ENCODE assay signal across 35 mouse cellular contexts in the genomic region with DNA sequence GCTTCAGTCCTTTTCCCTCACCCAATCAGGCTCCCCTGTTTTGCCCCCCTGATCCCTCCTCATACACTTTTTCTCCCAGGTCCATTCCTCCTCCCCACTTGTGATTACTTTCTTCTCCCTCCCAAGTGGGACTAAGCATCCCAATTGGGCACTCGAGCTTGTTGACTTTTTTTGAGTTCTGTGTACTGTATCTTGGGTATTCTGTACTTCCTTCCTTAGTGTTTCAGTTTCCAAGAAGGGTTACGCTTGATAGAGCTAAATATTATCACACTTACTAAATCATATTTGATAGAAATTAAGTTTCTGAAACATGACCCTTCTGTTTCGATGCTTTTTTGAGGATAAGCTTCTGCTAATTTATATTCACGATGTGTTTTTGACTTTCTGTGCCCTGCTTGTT.
"Had no signal": no experiment of that assay in that cellular context is flagged by ENCODE, and none has a peak within 500 bp of the region (broad histone marks: within the 10 kb centered on the region; RNA-seq: fewer than 3 reads in every experiment).

No protein-coding gene starts in this region.

- H3K4me2 ChIP-seq: heart, embryonic 11.5 days; heart, embryonic 12.5 days; heart, embryonic 13.5 days; heart, embryonic 15.5 days; hindbrain, embryonic 12.5 days; hindbrain, embryonic 13.5 days; hindbrain, embryonic 14.5 days; hindbrain, embryonic 15.5 days; intestine, embryonic 15.5 days; kidney, embryonic 15.5 days had no signal

- H3K36me3 ChIP-seq: heart, embryonic 10.5 days; heart, embryonic 12.5 days; heart, embryonic 13.5 days; heart, embryonic 15.5 days; hindbrain, embryonic 10.5 days; hindbrain, embryonic 12.5 days; hindbrain, embryonic 13.5 days; hindbrain, embryonic 15.5 days; intestine, embryonic 15.5 days; kidney, embryonic 15.5 days had no signal

- DNase-seq: heart, adult 2 months; heart, postnatal 10 days; heart, postnatal 14 days; heart, postnatal 36 days; heart, postnatal 4 days; kidney, adult 11 months; kidney, adult 18-20 months; kidney, adult 2 months; kidney, adult 8-10 months; kidney, adult 9 months; kidney, postnatal 10 days; kidney, postnatal 14 days; kidney, postnatal 25 days; kidney, postnatal 36 days; kidney, postnatal 4 days; layer of hippocampus, adult 9-11 months had no signal

- H3K9ac ChIP-seq: heart, embryonic 12.5 days; heart, embryonic 13.5 days; heart, embryonic 15.5 days; hindbrain, embryonic 12.5 days; hindbrain, embryonic 13.5 days; hindbrain, embryonic 14.5 days; hindbrain, embryonic 15.5 days; intestine, embryonic 15.5 days; kidney, embryonic 15.5 days had no signal

- ATAC-seq: hindbrain, embryonic 16.5 days; hindbrain, postnatal 0 days; inflammation-experienced regulatory T-cells, adult 6 months; intestine, embryonic 15.5 days; intestine, embryonic 16.5 days; intestine, postnatal 0 days had no signal

- H3K27ac ChIP-seq: heart, adult 2 months; heart, embryonic 10.5 days; heart, embryonic 13.5 days; heart, embryonic 15.5 days; hindbrain, embryonic 10.5 days; hindbrain, embryonic 12.5 days; hindbrain, embryonic 13.5 days; hindbrain, embryonic 14.5 days; hindbrain, embryonic 15.5 days; hindbrain, postnatal 0 days; intestine, embryonic 15.5 days; kidney, embryonic 15.5 days; kidney, postnatal 0 days; layer of hippocampus, adult 2 months had no signal

- H3K4me1 ChIP-seq: heart, embryonic 10.5 days; heart, embryonic 12.5 days; heart, embryonic 13.5 days; heart, embryonic 15.5 days; hindbrain, embryonic 10.5 days; hindbrain, embryonic 12.5 days; hindbrain, embryonic 13.5 days; hindbrain, embryonic 15.5 days; intestine, embryonic 15.5 days; kidney, embryonic 15.5 days had no signal

- H3K27me3 ChIP-seq: heart, embryonic 12.5 days; heart, embryonic 13.5 days; heart, embryonic 15.5 days; hindbrain, embryonic 12.5 days; hindbrain, embryonic 13.5 days; hindbrain, embryonic 15.5 days; intestine, embryonic 15.5 days; kidney, embryonic 15.5 days had no signal

- H3K4me3 ChIP-seq: heart, adult 2 months; heart, embryonic 10.5 days; heart, embryonic 12.5 days; heart, embryonic 13.5 days; heart, embryonic 15.5 days; hindbrain, embryonic 10.5 days; hindbrain, embryonic 12.5 days; hindbrain, embryonic 13.5 days; hindbrain, embryonic 15.5 days; intestine, embryonic 15.5 days; kidney, embryonic 15.5 days; layer of hippocampus, adult 2 months had no signal

- H3K9me3 ChIP-seq: heart, embryonic 10.5 days; heart, embryonic 13.5 days; heart, embryonic 15.5 days; hindbrain, embryonic 10.5 days; hindbrain, embryonic 13.5 days; hindbrain, embryonic 15.5 days; intestine, embryonic 15.5 days; kidney, embryonic 15.5 days had no signal
